Mouse (Mus musculus): ENCODE results near the gene Tnc.

Gene Tnc

DNA sequence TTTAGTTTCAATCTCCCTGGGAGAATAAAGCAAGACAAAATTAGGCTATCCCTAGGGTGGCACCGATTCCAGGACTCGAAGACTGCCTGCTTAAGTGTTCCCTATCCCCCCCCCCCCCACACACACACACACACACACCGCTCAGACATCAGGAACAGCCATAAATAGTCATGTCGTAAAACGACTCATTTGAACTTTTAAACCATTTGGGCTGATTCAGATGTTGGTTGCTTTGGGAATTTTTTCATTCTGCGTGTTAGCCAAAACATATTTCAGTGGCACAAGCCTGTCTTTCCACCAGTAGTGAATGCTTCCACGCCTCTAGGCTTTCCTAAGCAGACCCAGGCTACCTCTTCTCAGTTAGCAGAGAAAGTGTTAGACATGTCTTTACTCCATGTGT is 1.4 kb upstream of the Tnc start:
- H3K36me3 ChIP-seq (ENCODE audit: control insufficient read depth, insufficient read depth, low read length, poor library complexity, severe bottlenecking): no peaks in the 10 kb centered on the region
- DNase-seq (ENCODE audit: low read depth, low spot score): no peak
- no peaks in the 10 kb centered on the region; the same call in none of the 2 replicates for H3K27me3 ChIP-seq (ENCODE audit: control insufficient read depth, insufficient read depth, low read length, poor library complexity, severe bottlenecking)

DNA sequence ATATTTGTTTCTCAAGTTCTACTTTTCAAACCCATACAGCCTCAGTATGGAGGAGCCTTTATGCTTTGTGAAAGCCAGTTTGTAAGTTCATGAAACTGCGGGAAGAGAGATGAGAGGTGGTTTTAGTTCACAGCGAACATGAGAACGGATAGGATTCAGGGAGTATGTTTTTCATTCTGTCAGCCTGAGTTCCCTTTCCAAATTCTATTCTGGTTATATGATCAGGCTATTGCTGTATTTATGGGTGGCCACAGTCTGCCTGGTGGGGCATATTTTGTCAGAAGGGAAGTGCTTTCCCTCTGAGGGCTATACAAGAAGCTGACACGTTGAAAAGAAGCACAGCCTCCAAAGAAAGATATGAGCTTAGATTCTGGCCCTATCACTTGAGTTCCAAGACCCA is 2.9 kb downstream of the Tnc start:
- no peaks in the 10 kb centered on the region for H3K36me3 ChIP-seq (ENCODE audit: control insufficient read depth, insufficient read depth, low read length, poor library complexity, severe bottlenecking)
- DNase-seq (ENCODE audit: low read depth, low spot score): no peak
- no peaks in the 10 kb centered on the region; the same call in none of the 2 replicates for H3K27me3 ChIP-seq (ENCODE audit: control insufficient read depth, insufficient read depth, low read length, poor library complexity, severe bottlenecking)

DNA sequence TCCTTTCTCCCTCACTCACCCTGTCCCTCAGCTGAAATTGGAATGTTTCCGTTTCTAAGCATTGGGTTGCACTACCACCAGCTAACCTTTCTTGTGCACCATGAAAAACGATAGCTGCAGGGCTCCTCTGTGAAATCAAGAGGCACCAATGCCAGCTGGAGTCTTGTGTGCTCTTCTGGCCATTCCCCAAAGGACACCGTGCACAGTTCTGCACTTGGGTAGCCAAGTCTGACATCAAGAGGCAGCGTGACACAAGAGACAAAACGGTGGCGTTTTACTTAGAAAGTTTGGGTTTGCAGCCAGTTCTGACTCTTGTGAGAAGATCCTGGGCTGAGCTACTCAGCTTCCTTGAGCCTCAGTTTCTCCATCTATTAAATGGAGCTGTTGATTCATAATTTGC is 3.4 kb downstream of the Tnc start:
- H3K27me3 ChIP-seq (ENCODE audit: control insufficient read depth, insufficient read depth, low read length, poor library complexity, severe bottlenecking): no peaks in the 10 kb centered on the region; the same call in none of the 2 replicates
- no peak for DNase-seq (ENCODE audit: low read depth, low spot score)
- H3K36me3 ChIP-seq (ENCODE audit: control insufficient read depth, insufficient read depth, low read length, poor library complexity, severe bottlenecking): no peaks in the 10 kb centered on the region

DNA sequence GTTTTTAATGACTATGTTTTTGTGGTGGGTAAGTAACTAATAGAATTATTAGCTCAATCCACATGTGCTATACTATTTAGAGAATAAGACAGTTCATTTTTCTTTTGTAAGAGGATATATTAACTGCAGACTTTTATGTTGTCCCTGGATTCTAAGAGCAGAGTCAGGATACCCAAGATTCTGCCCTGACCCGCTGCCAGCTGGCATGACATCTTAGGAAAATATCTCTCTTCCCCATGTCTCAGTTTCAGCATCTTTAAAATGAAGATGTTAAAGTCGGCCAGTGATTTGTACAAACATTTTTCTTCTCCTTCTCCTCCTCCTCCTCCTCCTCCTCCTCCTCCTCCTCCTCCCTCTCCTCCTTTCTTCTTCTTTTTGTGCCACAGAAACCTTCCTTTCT is 7.7 kb downstream of the Tnc start:
- no peaks in the 10 kb centered on the region for H3K36me3 ChIP-seq (ENCODE audit: control insufficient read depth, insufficient read depth, low read length, poor library complexity, severe bottlenecking)
- no peaks in the 10 kb centered on the region for H3K27me3 ChIP-seq (ENCODE audit: control insufficient read depth, insufficient read depth, low read length, poor library complexity, severe bottlenecking)
- no peak for DNase-seq (ENCODE audit: low read depth, low spot score)

DNA sequence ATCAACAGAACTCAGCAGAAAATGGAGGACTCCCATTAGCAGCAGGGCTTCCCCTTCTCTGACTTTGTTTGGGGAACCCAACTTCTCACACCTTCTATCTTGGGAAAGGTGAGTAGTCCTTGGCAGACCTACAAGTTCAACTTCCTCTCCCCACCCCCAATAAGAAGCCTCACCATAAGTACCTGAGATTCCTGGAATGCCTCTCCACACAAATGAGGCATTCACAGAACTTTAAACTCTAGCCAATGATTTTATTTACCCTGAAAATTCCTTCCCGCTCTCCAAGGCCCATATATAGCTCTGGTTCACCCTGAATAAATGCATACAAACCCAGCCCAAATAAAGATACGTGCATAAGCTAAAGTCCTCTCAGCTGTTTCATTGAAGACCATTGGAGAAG is 9.3 kb downstream of the Tnc start:
- H3K36me3 ChIP-seq (ENCODE audit: control insufficient read depth, insufficient read depth, low read length, poor library complexity, severe bottlenecking): no peaks in the 10 kb centered on the region
- no peaks in the 10 kb centered on the region for H3K27me3 ChIP-seq (ENCODE audit: control insufficient read depth, insufficient read depth, low read length, poor library complexity, severe bottlenecking)
- DNase-seq (ENCODE audit: low read depth, low spot score): no peak

DNA sequence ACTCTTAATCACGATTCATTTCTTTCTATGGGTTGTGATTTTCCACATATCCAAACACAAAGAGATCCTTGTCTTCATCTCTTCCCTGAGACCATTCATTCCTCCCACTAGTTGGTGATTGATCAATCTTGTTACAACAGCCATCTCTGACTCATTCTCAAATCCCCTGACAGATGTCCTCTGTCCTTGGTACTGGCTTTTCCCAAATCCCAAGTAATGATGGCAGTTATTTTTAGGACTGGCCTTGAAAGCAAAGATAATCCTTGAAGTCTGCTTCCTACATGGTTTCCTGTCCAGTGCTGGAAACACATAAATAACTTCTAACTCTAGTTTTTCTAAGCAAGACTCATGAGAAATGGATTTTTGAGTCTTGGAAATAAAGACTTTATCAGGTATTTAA is 12.1 kb downstream of the Tnc start:
- no peak for DNase-seq (ENCODE audit: low read depth, low spot score)
- Histone ChIP-seq H3K27me3 (ENCODE audit: control insufficient read depth, insufficient read depth, low read length, poor library complexity, severe bottlenecking) (no peaks in the 10 kb centered on the region), H3K36me3 (ENCODE audit: control insufficient read depth, insufficient read depth, low read length, poor library complexity, severe bottlenecking) (no peaks in the 10 kb centered on the region)

DNA sequence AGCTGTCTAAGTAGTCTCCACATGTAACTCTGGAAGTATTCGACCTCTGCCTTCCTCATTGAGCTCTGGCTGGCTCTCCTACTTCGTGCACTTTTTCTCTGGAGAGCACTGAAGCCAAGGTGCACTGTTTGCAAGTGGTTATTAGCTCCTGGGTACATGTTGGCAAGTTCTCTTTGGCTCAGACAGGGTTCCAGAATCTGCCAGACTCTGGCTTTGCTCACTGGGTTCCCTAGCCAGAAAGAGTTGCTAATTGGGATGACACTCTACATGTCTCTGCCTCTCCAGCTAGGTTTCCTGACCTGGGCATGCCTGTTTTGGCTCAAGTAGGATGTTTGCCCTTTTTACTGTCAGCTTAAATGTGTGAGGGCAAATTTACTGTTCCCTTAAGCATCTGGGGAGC is 13.6 kb downstream of the Tnc start:
- H3K36me3 ChIP-seq (ENCODE audit: control insufficient read depth, insufficient read depth, low read length, poor library complexity, severe bottlenecking): no peaks in the 10 kb centered on the region
- H3K27me3 ChIP-seq (ENCODE audit: control insufficient read depth, insufficient read depth, low read length, poor library complexity, severe bottlenecking): no peaks in the 10 kb centered on the region
- no peak for DNase-seq (ENCODE audit: low read depth, low spot score)

DNA sequence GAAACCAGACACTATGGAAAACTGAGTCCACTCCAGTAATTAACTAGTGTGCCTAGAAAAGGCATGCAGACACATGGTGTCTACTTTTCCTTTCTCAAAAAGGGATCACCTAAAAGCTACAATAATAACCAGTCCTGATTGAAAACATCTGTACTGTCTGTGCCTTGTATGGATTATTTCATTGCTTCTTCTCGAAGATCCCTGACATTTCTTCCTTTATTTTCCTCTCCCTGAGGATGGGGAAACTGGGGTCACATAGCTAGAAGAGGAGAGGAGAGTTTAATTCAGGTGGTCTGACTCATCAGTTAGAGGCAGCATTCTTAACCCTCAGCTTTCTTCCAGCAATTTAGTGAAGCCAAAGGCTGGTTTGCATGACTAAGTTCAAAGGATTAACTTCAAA is 17.3 kb downstream of the Tnc start:
- H3K27me3 ChIP-seq (ENCODE audit: control insufficient read depth, insufficient read depth, low read length, poor library complexity, severe bottlenecking): no peaks in the 10 kb centered on the region
- DNase-seq (ENCODE audit: low read depth, low spot score): no peak

DNA sequence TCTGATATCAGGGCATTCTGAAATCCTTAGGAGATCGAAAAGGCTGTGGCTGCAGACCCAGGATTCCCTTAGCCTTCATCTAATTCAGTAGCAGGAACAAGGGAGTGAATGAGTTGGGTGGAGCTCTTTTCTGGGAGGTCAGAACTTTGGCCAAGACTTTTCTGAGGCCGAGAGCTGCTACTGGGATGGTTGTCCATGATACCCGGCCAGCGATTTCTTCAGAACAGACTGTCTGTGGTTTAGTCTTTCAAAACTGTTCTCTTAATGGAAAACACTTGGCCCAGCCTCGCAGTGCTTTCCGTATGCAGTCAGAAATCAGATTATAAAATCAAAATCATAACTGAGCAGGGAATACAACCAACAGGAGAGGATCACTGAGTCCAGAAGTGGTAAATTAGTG is 21.2 kb downstream of the Tnc start:
- no peak for DNase-seq (ENCODE audit: low read depth, low spot score)
- no peaks in the 10 kb centered on the region for H3K36me3 ChIP-seq (ENCODE audit: control insufficient read depth, insufficient read depth, low read length, poor library complexity, severe bottlenecking)
- H3K27me3 ChIP-seq (ENCODE audit: control insufficient read depth, insufficient read depth, low read length, poor library complexity, severe bottlenecking): no peaks in the 10 kb centered on the region

More for the DNA sequence above, 17.3 kb downstream of the Tnc start:
- no peaks in the 10 kb centered on the region for H3K36me3 ChIP-seq (ENCODE audit: control insufficient read depth, insufficient read depth, low read length, poor library complexity, severe bottlenecking)

DNA sequence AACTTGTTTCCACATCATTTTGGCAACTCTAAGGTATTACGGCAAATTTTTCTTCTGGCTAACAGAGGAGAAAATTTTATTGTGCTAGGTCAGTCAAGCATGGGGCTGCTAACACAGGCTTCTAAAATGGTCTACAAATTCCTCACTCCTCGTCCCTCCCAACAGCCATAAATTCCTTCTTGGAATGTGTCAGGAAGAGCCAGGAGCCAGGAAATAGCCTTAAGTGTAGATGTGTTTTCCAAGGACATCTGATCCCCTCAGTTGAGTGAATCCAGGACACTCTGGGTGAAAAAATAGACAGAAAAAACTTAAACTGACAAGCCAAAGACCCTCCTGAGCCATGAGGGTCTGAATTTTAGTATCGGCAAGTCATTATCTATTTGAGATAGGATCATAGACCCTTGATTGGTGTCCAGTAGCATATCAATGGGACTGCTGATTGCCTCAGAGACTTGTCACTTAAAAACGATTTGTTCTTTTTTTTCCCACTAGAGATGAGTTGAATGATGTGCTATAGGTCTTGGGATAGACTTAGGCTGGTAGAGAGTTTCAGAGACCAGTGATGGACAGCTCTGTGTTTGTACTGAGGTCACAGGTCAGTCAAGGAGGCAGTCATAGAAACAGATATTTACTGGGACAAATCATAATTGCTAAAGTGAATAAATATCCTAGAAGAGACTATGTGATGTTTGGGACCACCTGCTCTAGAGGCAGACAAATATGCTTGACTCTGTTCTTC is 22.6 kb downstream of the Tnc start:
- H3K36me3 ChIP-seq (ENCODE audit: control insufficient read depth, insufficient read depth, low read length, poor library complexity, severe bottlenecking): no peaks in the 10 kb centered on the region
- no peaks in the 10 kb centered on the region for H3K27me3 ChIP-seq (ENCODE audit: control insufficient read depth, insufficient read depth, low read length, poor library complexity, severe bottlenecking)
- DNase-seq (ENCODE audit: low read depth, low spot score): no peak

DNA sequence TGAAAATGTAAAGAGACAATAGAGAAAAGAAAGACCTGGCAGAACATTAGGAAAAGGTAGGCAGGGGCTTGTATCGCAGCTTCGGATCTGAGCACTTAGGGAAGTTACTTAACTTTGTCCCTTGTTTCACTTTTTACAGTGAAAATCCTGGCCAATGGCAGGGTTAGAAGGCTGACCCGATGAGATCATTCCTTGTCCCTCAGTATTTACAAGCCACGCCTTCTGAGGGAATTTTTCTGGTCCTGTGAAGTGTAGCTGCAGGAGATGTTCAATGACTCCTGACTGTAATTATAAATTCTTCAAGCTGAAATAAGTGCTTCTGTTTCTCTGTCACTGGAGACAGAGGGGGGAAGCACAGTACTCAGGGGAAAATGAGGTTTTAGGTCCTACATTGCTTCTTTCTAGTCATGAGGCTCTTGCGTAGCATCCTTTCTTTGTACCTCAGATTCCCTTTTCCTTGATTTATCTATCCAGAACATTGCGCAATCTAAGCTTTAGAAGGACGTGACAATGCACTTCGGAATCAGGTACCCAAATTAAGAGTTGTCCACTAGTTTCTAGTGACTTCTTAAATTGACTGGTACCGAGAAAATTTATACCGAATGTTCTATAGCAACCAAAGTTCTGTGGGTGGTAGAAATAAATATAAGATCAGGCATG is 25.8 kb downstream of the Tnc start:
- H3K27me3 ChIP-seq (ENCODE audit: control insufficient read depth, insufficient read depth, low read length, poor library complexity, severe bottlenecking): no peaks in the 10 kb centered on the region
- H3K36me3 ChIP-seq (ENCODE audit: control insufficient read depth, insufficient read depth, low read length, poor library complexity, severe bottlenecking): no peaks in the 10 kb centered on the region
- no peak for DNase-seq (ENCODE audit: low read depth, low spot score)

DNA sequence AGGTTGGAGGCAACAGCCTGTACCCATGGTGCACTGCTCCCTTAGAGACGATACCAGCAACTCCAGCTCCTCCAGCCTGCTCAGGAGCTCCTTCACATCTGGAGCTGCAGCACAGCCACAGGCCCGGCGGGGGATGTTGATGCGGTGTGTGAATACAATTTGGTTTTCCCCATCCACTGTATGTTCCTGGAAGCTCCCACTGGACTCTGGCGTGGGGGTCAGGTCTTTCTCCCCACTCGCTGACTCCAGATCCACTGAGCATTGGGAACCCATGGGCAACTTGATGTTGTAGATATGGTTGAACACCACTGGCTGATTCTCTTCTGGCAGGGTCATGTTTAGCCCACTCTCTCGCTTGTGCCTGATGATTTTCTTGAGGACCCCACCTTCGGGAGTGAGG is 26.7 kb downstream of the Tnc start:
- no peak for DNase-seq (ENCODE audit: low read depth, low spot score)
- no peaks in the 10 kb centered on the region for H3K27me3 ChIP-seq (ENCODE audit: control insufficient read depth, insufficient read depth, low read length, poor library complexity, severe bottlenecking)
- no peaks in the 10 kb centered on the region for H3K36me3 ChIP-seq (ENCODE audit: control insufficient read depth, insufficient read depth, low read length, poor library complexity, severe bottlenecking)

DNA sequence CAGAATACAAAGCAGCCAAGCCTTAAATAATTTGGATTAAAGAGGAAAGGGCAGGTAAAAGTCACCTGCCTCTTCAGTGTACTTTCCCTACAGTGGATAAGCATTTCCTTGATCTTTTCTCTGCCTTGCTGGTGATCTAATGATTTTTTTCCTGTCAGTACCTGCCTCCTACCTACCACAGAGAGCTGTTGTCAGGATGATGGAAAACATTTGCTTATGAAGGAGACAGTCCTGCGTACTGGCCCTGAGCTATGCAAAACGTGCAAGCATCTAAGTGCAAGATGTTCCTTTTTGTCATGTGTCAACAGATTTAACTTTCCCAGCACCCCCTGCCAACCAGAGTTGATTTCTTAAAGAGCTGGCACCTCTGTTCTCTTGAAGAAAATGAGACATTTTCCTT is 35.5 kb downstream of the Tnc start:
- Histone ChIP-seq H3K36me3 (ENCODE audit: control insufficient read depth, insufficient read depth, low read length, poor library complexity, severe bottlenecking) (no peaks in the 10 kb centered on the region), H3K27me3 (ENCODE audit: control insufficient read depth, insufficient read depth, low read length, poor library complexity, severe bottlenecking) (no peaks in the 10 kb centered on the region; the same call in 1 of the 2 replicates)
- no peak for DNase-seq (ENCODE audit: low read depth, low spot score)

DNA sequence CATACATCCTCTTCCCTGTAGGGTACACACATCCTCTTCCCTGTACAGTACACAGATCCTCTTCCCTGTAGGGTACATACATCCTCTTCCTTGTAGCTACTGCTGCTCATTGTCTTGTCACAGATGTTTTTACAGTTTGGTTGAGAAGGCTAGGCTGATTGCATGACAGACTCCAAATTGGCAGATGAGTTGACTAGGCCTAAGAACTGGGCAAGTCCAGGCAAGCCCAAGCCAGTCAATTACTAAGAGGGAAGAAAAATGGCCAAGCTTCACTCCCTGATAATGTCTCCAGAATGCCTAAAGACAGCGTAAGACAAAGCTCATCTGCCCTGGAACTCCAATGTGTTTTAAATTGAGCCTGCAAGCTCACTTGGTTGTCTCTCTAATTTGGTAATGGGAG is 36.9 kb downstream of the Tnc start:
- DNase-seq (ENCODE audit: low read depth, low spot score): no peak
- Histone ChIP-seq H3K36me3 (ENCODE audit: control insufficient read depth, insufficient read depth, low read length, poor library complexity, severe bottlenecking) (no peaks in the 10 kb centered on the region), H3K27me3 (ENCODE audit: control insufficient read depth, insufficient read depth, low read length, poor library complexity, severe bottlenecking) (no peaks in the 10 kb centered on the region; the same call in 1 of the 2 replicates)

DNA sequence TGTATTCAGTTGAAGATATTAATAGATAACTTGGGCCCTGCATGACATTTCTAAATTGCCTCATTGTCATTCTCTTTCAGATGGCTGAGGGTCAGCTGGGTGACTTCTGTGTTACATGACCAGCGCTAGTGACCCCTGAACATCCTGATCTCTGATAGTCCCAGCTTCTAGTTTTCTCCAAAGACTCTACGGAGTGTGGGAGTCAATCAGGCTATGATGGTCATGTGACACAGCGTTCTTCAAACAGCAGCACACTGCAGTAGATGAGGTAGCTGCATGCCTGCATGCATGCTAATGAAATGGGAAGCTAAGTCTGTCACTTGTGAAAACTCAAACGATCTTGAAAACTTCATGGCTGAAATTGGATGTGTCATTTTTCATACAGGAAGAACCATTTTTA is 41.6 kb downstream of the Tnc start:
- Histone ChIP-seq H3K36me3 (ENCODE audit: control insufficient read depth, insufficient read depth, low read length, poor library complexity, severe bottlenecking) (no peaks in the 10 kb centered on the region), H3K27me3 (ENCODE audit: control insufficient read depth, insufficient read depth, low read length, poor library complexity, severe bottlenecking) (no peaks in the 10 kb centered on the region; the same call in 1 of the 2 replicates)
- no peak for DNase-seq (ENCODE audit: low read depth, low spot score)
